Mouse (Mus musculus) neutrophil, adult 65 days (primary cell): ENCODE results near the gene 4931409K22Rik. TPM values are rescaled to one million over a fixed set of nuclear protein-coding genes. Genes with fewer than 3 reads are reported as not detected.

Experiments used
- total RNA-seq: library from RNA; stranded (reverse); gene quantifications from 2 replicates; pipeline ENCODE4 v1.2.4, GENCODE M21; 2023

4931409K22Rik gene
- total RNA-seq = not detected in 2 replicates

GRCm38 (mm10) chr5:24556709-24557108, at the start of gene 4931409K22Rik:
4931409K22Rik (minus strand) TSS chr5:24556809.

DNA sequence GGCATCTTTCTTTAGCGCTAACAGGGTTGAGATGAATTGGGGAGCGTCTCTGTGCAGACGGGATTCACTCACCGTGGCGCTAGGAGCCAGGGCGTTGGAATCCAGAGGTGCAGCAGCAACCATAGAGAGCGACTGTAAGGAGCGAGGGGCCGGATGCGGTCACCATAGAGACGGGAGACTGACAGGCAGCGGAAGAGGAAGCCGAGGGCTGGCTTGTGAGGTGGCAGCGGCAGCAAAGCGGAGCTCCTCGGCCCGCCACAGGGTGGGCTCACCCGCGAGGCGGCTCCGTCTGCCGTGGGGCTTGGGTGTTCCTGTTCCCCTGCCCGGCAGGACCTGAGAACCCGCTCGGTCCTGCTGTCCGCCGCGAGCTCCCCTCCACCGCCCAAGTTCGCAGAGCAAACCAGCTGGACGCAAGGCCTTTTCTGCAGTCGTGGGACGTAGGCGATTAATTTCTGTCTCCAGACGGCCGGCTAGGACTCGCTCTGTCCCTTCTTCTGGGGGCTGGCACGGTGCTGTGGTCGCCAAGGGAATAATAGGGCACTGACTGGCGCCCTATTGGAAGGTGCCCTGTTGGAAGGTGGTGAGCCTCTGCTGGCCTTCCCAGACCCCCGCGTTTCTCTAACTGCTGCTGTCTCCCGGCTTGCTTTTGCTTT, 30.1 kb upstream of the 4931409K22Rik start, which contains the start of gene Chpf2:
Chpf2 (plus strand) TSS at position 195 of the 653 bp plus-strand sequence.

GRCm38 (mm10) chr5:24577183-24577929, 20.7 kb upstream of the 4931409K22Rik start, which contains the start of gene Abcf2:
Abcf2 (minus strand) TSS chr5:24577467.

GRCm38 (mm10) chr5:24540387-24541143, 16.0 kb downstream of the 4931409K22Rik start, which contains the start of gene Asb10:
Asb10 (minus strand) TSS chr5:24540978.

GRCm38 (mm10) chr5:24526889-24527230, 29.7 kb downstream of the 4931409K22Rik start, which contains the start of gene Gbx1:
Gbx1 (minus strand) TSS chr5:24527202.

Other genes starting within 250 kb of the 4931409K22Rik start
- 0.47 TPM in 1 of 2 replicates, not detected in the other for gene Kcnh2, start 205.2 kb downstream of the 4931409K22Rik start, total RNA-seq
- gene Nos3, start 192.0 kb downstream of the 4931409K22Rik start, total RNA-seq = not detected in 2 replicates
- gene Atg9b, start 164.7 kb downstream of the 4931409K22Rik start, total RNA-seq = 0.88 and 1.4 TPM in 2 replicates
- gene Abcb8, start 163.1 kb downstream of the 4931409K22Rik start, total RNA-seq = 7.5 and 10.0 TPM in 2 replicates
- not detected in 2 replicates for gene Asic3, start 143.4 kb downstream of the 4931409K22Rik start, total RNA-seq
- gene Cdk5, start 133.3 kb downstream of the 4931409K22Rik start, total RNA-seq = 25.8 and 33.8 TPM in 2 replicates
- 45.7 and 72.9 TPM in 2 replicates for gene Slc4a2, start 133.0 kb downstream of the 4931409K22Rik start, total RNA-seq
- gene Fastk, start 111.5 kb downstream of the 4931409K22Rik start, total RNA-seq = 24.9 and 28.9 TPM in 2 replicates
- gene Tmub1, start 109.0 kb downstream of the 4931409K22Rik start, total RNA-seq = 10.6 and 10.8 TPM in 2 replicates
- gene Agap3, start 104.6 kb downstream of the 4931409K22Rik start, total RNA-seq = 19.1 and 29.0 TPM in 2 replicates
- gene Gbx1, start 29.6 kb downstream of the 4931409K22Rik start, total RNA-seq = not detected in 2 replicates
- not detected in 2 replicates for gene Asb10, start 15.8 kb downstream of the 4931409K22Rik start, total RNA-seq
- 19.1 and 28.7 TPM in 2 replicates for gene Abcf2, start 20.7 kb upstream of the 4931409K22Rik start, total RNA-seq
- 17.2 and 24.3 TPM in 2 replicates for gene Chpf2, start 29.9 kb upstream of the 4931409K22Rik start, total RNA-seq
- 0.16 and 0.28 TPM in 2 replicates for gene Smarcd3, start 67.6 kb upstream of the 4931409K22Rik start, total RNA-seq
- gene Nub1, start 128.7 kb upstream of the 4931409K22Rik start, total RNA-seq = 65.3 and 87.6 TPM in 2 replicates
- gene Wdr86, start 173.9 kb upstream of the 4931409K22Rik start, total RNA-seq = not detected in 2 replicates
- gene Crygn, start 201.2 kb upstream of the 4931409K22Rik start, total RNA-seq = not detected in 2 replicates